Mouse (Mus musculus) limb, embryonic 13.5 days (tissue): Measurements from ENCODE around the gene Sigirr. TPM values are rescaled to one million over a fixed set of nuclear protein-coding genes. Genes with fewer than 3 reads are reported as not detected.

Experiments
- ATAC-seq: fragments of 200-750 bp; cut with Nextera tagmentation; 2 replicates; pipeline ENCODE4 v1.8.0; 2017; ENCODE audit warnings: low read depth, moderate number of reproducible peaks, moderate TSS enrichment; ENCODE audit not compliant: low FRiP score
- H3K27ac ChIP-seq: fragments of 300-500 bp; sonication (generic); 2 replicates; pipeline ENCODE4 v1.5.1; 2015; ENCODE audit warnings: inconsistent platforms, mild to moderate bottlenecking, moderate library complexity
- H3K27me3 ChIP-seq: fragments of 300-500 bp; sonication (generic); 2 replicates; pipeline ENCODE4 v1.6.1; 2015; ENCODE audit warnings: mild to moderate bottlenecking, inconsistent platforms
- H3K36me3 ChIP-seq: fragments of 300-500 bp; sonication (generic); 2 replicates; pipeline ENCODE4 v1.6.1; 2015; ENCODE audit warnings: inconsistent platforms, mild to moderate bottlenecking, moderate library complexity
- H3K4me1 ChIP-seq: fragments of 300-500 bp; sonication (generic); 2 replicates; pipeline ENCODE4 v1.6.1; 2015; ENCODE audit warnings: inconsistent platforms
- H3K4me2 ChIP-seq: fragments of 300-500 bp; sonication (generic); replicated peaks from 2 replicates; pipeline ENCODE4 v1.6.1; 2015; ENCODE audit warnings: inconsistent platforms, mild to moderate bottlenecking, moderate library complexity
- H3K4me3 ChIP-seq: fragments of 300-500 bp; sonication (generic); 2 replicates; pipeline ENCODE4 v1.5.1; 2015; ENCODE audit warnings: moderate library complexity, mild to moderate bottlenecking, inconsistent platforms
- H3K9ac ChIP-seq: fragments of 300-500 bp; sonication (generic); 2 replicates; pipeline ENCODE4 v1.6.1; 2015; ENCODE audit warnings: mild to moderate bottlenecking, inconsistent platforms
- H3K9me3 ChIP-seq: fragments of 300-500 bp; sonication (generic); 2 replicates; pipeline ENCODE4 v1.6.1; 2016; ENCODE audit warnings: inconsistent platforms
- WGBS: fragments of 180-500 bp; shearing (Covaris S2); methylation state at CpG from one replicate; pipeline ENCODE4 v1.1.7; 2015; 5-methylcytosine and 5-hydroxymethylcytosine counted together
- polyA plus RNA-seq: library from polyadenylated mRNA; unstranded; fragments of >200 nt; fragmentation: Nextera tagmentation; extraction: Ambion mirVana; gene quantifications from 2 replicates; pipeline ENCODE4 v1.2.1, GENCODE M21; 2015

The Sigirr gene
- polyA plus RNA-seq, 1 experiment from 2014 or later: 2.7 TPM

DNA sequence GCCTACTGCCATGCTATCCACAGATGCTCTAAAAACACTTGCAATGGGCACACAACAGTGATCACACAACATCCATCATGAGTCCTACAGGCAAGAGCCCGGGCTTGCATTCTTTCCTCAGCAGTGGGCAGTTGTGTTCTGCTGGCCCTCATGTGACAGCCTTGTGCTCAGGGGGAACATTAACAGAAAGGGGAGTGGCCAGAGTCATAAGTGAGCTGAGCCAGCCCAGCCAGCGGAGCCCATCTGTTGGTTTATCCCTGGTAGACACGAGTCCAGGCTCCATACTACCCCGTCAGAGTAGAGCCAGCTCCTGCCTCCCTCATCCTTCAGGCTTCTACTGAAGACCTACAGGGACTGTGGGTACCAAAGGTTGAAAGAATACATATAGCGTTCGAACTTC is 6.4 kb downstream of the Sigirr start:
- Histone ChIP-seq H3K4me1 (peaks cover 9% of the 10 kb centered on the region), H3K4me3 (no peak overlapping the region), H3K27me3 (peaks cover 56% of the 10 kb centered on the region), H3K4me2 (no peak overlapping the region), H3K9ac (no peak overlapping the region), H3K36me3 (no peaks in the 10 kb centered on the region), H3K9me3 (no peaks in the 10 kb centered on the region), H3K27ac (no peak overlapping the region)
- ATAC-seq: no peak
- 80% methylated on average over 6 of the region's 6 CpGs for WGBS

GRCm38 (mm10) chr7:141092051-141092735 is 8.2 kb downstream of the Sigirr start:
- Histone ChIP-seq H3K27me3 (peaks cover 61% of the 10 kb centered on the region), H3K36me3 (no peaks in the 10 kb centered on the region), H3K4me2 (peak overlapping the region; percentile 60), H3K4me3 (peak overlapping the region; percentile 27), H3K4me1 (peaks cover 20% of the 10 kb centered on the region), H3K27ac (no peak overlapping the region), H3K9me3 (no peaks in the 10 kb centered on the region), H3K9ac (no peak overlapping the region)
- WGBS: 5% methylated on average over 37 of the region's 37 CpGs
- peak; percentile 81; the same call in 1 of the 2 replicates for ATAC-seq

GRCm38 (mm10) chr7:141090228-141090627 is 10.1 kb downstream of the Sigirr start:
- no peak overlapping the region for H3K4me2 ChIP-seq
- H3K4me1 ChIP-seq: peaks cover 20% of the 10 kb centered on the region
- 72% methylated on average over 8 of the region's 8 CpGs for WGBS
- H3K27ac ChIP-seq: no peak overlapping the region
- H3K9ac ChIP-seq: no peak overlapping the region
- no peak overlapping the region for H3K4me3 ChIP-seq
- no peak for ATAC-seq
- H3K9me3 ChIP-seq: no peaks in the 10 kb centered on the region
- peaks cover 66% of the 10 kb centered on the region for H3K27me3 ChIP-seq
- no peaks in the 10 kb centered on the region for H3K36me3 ChIP-seq

- 8% methylated on average over 18 of the region's 18 CpGs for WGBS
- no peak overlapping the region for H3K9ac ChIP-seq
- H3K4me3 ChIP-seq: no peak overlapping the region
- H3K27me3 ChIP-seq: peaks cover 68% of the 10 kb centered on the region
- peaks cover 20% of the 10 kb centered on the region for H3K4me1 ChIP-seq
- H3K36me3 ChIP-seq: no peaks in the 10 kb centered on the region
- ATAC-seq: no peak
- H3K9me3 ChIP-seq: no peaks in the 10 kb centered on the region
- H3K4me2 ChIP-seq: 0 out of 2 replicates have a peak overlapping the region, but pooled peaks have one; percentile 30
- H3K27ac ChIP-seq: no peak overlapping the region
These were observed 11.9 kb downstream of the Sigirr start for GRCm38 (mm10) chr7:141088473-141088872.

- Histone ChIP-seq H3K4me1 (peaks cover 20% of the 10 kb centered on the region), H3K4me3 (no peak overlapping the region), H3K9me3 (no peaks in the 10 kb centered on the region), H3K4me2 (0 out of 2 replicates have a peak overlapping the region, but pooled peaks have one; percentile 30), H3K9ac (no peak overlapping the region), H3K27ac (no peak overlapping the region), H3K27me3 (peaks cover 64% of the 10 kb centered on the region), H3K36me3 (no peaks in the 10 kb centered on the region)
- WGBS: 28% methylated on average over 8 of the region's 8 CpGs
- no peak for ATAC-seq
These were observed 12.5 kb downstream of the Sigirr start for GRCm38 (mm10) chr7:141087894-141088293.

GRCm38 (mm10) chr7:141079481-141080449 is 20.6 kb downstream of the Sigirr start:
- no peaks in the 10 kb centered on the region for H3K9me3 ChIP-seq
- ATAC-seq: no peak
- peak overlapping the region; percentile 35 for H3K4me3 ChIP-seq
- 22% methylated on average over 34 of the region's 34 CpGs for WGBS
- H3K27ac ChIP-seq: peak overlapping the region; percentile 61; the same call in 1 of the 2 replicates
- peaks cover 7% of the 10 kb centered on the region; the same call in 1 of the 2 replicates for H3K4me1 ChIP-seq
- peaks cover 25% of the 10 kb centered on the region for H3K27me3 ChIP-seq
- peak overlapping the region; percentile 53 for H3K9ac ChIP-seq
- peak overlapping the region; percentile 44 for H3K4me2 ChIP-seq
- H3K36me3 ChIP-seq: no peaks in the 10 kb centered on the region

DNA sequence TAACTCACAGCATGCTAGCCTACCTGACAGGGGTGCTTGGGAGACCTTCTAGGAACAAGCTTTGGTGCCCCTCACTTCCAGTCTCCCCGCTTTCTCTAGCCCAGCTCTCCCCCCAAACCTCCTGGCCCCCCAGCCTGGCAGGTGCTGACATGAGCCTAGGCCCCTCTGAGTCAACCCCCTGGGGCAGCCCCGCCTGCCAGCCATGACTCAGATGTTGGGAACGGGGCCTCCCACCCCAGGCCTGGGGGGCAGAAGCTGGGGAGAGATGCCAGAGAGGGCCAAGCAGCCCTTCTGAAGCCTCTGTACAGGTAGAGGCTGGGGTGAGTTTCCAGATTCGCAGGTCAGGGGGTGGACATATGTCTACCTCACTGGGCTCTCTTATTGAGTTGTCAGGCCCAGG is 21.5 kb downstream of the Sigirr start:
- H3K4me1 ChIP-seq: peaks cover 7% of the 10 kb centered on the region; the same call in 1 of the 2 replicates
- peak overlapping the region; percentile 44; the same call in 1 of the 2 replicates for H3K4me2 ChIP-seq
- H3K27ac ChIP-seq: no peak overlapping the region; the same call in 1 of the 2 replicates
- ATAC-seq: no peak
- H3K27me3 ChIP-seq: peaks cover 24% of the 10 kb centered on the region
- H3K36me3 ChIP-seq: no peaks in the 10 kb centered on the region
- H3K4me3 ChIP-seq: no peak overlapping the region
- 75% methylated on average over 4 of the region's 4 CpGs for WGBS
- H3K9ac ChIP-seq: no peak overlapping the region
- no peaks in the 10 kb centered on the region for H3K9me3 ChIP-seq

- peaks cover 22% of the 10 kb centered on the region for H3K27me3 ChIP-seq
- no peak for ATAC-seq
- peak within 1 kb of the TSS; percentile 16; the same call in 1 of the 2 replicates for H3K4me2 ChIP-seq
- H3K9ac ChIP-seq: 0 out of 2 replicates have a peak within 1 kb of the TSS, but pooled peaks have one; percentile 19
- H3K4me1 ChIP-seq: peaks cover 7% of the 10 kb centered on the region; the same call in 1 of the 2 replicates
- H3K4me3 ChIP-seq: no peak within 1 kb of the TSS
- H3K36me3 ChIP-seq: no peaks in the 10 kb centered on the region
- H3K27ac ChIP-seq: no peak within 1 kb of the TSS; the same call in 1 of the 2 replicates
- no peaks in the 10 kb centered on the region for H3K9me3 ChIP-seq
- 90% methylated on average over 15 of the region's 15 CpGs for WGBS
These were observed 22.5 kb downstream of the Sigirr start, which contains the start of gene Pkp3 for GRCm38 (mm10) chr7:141077841-141078240. Gene Pkp3 (plus strand): TSS chr7:141078218.

DNA sequence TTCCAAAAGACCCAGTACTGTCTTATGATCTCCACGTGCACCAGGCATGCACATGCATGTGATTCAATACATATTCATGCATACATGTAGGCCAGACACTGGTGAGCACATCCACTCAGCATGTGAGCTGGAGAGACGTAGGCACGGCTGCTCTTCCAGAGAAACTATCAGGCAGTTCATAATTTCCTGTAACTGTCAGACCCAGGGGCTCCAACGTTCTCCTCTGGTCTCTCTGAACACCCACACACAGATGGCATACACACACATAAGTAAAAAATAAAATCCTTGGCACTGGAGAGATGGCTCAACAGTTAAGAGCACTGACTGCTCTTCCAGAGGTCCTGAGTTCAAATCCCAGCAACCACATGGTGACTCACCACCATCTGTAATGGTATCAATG is 26.6 kb downstream of the Sigirr start:
- Histone ChIP-seq H3K27me3 (peaks cover 28% of the 10 kb centered on the region), H3K9me3 (no peaks in the 10 kb centered on the region), H3K4me1 (peaks cover 20% of the 10 kb centered on the region), H3K27ac (no peak overlapping the region), H3K9ac (no peak overlapping the region), H3K4me2 (no peak overlapping the region), H3K36me3 (peaks cover 2% of the 10 kb centered on the region; the same call in 1 of the 2 replicates), H3K4me3 (no peak overlapping the region)
- 77% methylated on average over 4 of the region's 4 CpGs for WGBS
- ATAC-seq: no peak

DNA sequence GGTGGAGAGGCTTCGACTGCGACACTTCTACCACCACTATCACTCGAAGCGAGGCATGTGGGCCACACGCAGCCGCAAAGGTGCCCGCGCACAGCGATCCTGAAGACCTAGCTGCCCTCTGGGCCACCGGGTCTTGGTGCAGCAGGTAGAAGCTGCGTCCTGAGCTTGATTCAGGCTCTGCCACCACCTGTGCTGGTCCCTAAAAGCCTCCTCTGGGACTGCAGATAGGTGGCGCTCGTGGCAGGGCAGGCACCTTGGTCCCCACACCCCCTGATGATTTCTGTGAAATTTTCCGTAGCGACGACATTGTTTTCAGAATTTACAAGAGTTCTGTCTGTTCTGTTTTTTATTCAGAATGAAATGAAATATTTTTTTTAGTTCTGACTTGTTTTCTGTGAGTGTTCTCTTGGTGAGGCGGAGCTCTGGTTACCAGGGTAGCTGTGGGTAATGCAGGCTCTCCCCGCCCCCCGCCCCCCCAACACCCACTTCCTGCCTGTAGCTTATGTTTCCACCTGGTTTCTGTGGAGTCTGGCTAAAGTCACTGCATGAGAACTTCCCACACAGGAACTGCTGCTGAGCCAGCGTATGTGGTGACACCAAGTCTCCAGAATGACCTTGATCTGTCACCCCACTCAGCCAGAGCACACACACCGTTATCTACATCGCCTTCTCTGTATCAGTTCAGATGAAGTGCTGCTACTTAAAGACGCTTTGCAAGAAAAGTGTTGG is 28.2 kb downstream of the Sigirr start:
- Histone ChIP-seq H3K4me3 (0 out of 2 replicates have a peak overlapping the region, but pooled peaks have one; percentile 0), H3K9ac (peak overlapping the region; percentile 19; the same call in 1 of the 2 replicates), H3K36me3 (peaks cover 18% of the 10 kb centered on the region), H3K4me2 (peak overlapping the region; percentile 20; the same call in 1 of the 2 replicates), H3K4me1 (peaks cover 20% of the 10 kb centered on the region), H3K9me3 (no peaks in the 10 kb centered on the region), H3K27ac (no peak overlapping the region), H3K27me3 (peaks cover 34% of the 10 kb centered on the region)
- peak; percentile 5; the same call in 1 of the 2 replicates for ATAC-seq
- WGBS: 28% methylated on average over 23 of the region's 23 CpGs
